Mouse (Mus musculus): ENCODE measurements around the gene Fbl. TPM values are rescaled to one million over a fixed set of nuclear protein-coding genes. Genes with fewer than 3 reads are reported as not detected.

The Fbl gene
- polyA plus RNA-seq, 1 experiment: 72.4 TPM

- Histone ChIP-seq H3K4me1 (replicated peaks; ENCODE audit: control insufficient read depth, insufficient read depth, low read length) (no peaks in the 10 kb centered on the region), H3K4me3 (ENCODE audit: control insufficient read depth, insufficient read depth, low read length) (no peak overlapping the region), H3K27ac (ENCODE audit: control insufficient read depth, insufficient read depth, low read length) (no peak overlapping the region), H3K36me3 (ENCODE audit: control insufficient read depth, insufficient read depth, low read length) (peaks cover 65% of the 10 kb centered on the region), H3K27me3 (ENCODE audit: control insufficient read depth, insufficient read depth, low read length) (no peaks in the 10 kb centered on the region)
- DNase-seq: no peak
- TF ChIP-seq CTCF (IDR thresholded peaks at IDR 0.05; ENCODE audit: borderline replicate concordance, control insufficient read depth, extremely low read depth, insufficient read depth, low read length, poor library complexity) (no peak), POLR2A (IDR thresholded peaks at IDR 0.05; ENCODE audit: control insufficient read depth, extremely low read depth, insufficient read depth, low read length, poor library complexity) (no peak)
- 98% methylated on average over 8 of the region's 8 CpGs for WGBS
These were observed 17.1 kb downstream of the Fbl start for GRCm38 (mm10) chr7:28186631-28187030.

GRCm38 (mm10) chr7:28191489-28191888, 22.0 kb downstream of the Fbl start:
- Histone ChIP-seq H3K27me3 (ENCODE audit: control insufficient read depth, insufficient read depth, low read length) (no peaks in the 10 kb centered on the region), H3K4me1 (replicated peaks; ENCODE audit: control insufficient read depth, insufficient read depth, low read length) (no peaks in the 10 kb centered on the region), H3K27ac (ENCODE audit: control insufficient read depth, insufficient read depth, low read length) (no peak overlapping the region), H3K36me3 (ENCODE audit: control insufficient read depth, insufficient read depth, low read length) (peaks cover 17% of the 10 kb centered on the region), H3K4me3 (ENCODE audit: control insufficient read depth, insufficient read depth, low read length) (no peak overlapping the region)
- TF ChIP-seq POLR2A (IDR thresholded peaks at IDR 0.05; ENCODE audit: control insufficient read depth, extremely low read depth, insufficient read depth, low read length, poor library complexity) (no peak), CTCF (IDR thresholded peaks at IDR 0.05; ENCODE audit: borderline replicate concordance, control insufficient read depth, extremely low read depth, insufficient read depth, low read length, poor library complexity) (no peak)
- WGBS: 96% methylated on average over 3 of the region's 3 CpGs
- DNase-seq: no peak

GRCm38 (mm10) chr7:28191903-28192302, 22.4 kb downstream of the Fbl start:
- Histone ChIP-seq H3K27me3 (ENCODE audit: control insufficient read depth, insufficient read depth, low read length) (no peaks in the 10 kb centered on the region), H3K4me1 (replicated peaks; ENCODE audit: control insufficient read depth, insufficient read depth, low read length) (no peaks in the 10 kb centered on the region), H3K4me3 (ENCODE audit: control insufficient read depth, insufficient read depth, low read length) (no peak overlapping the region), H3K36me3 (ENCODE audit: control insufficient read depth, insufficient read depth, low read length) (peaks cover 13% of the 10 kb centered on the region), H3K27ac (ENCODE audit: control insufficient read depth, insufficient read depth, low read length) (no peak overlapping the region)
- 96% methylated on average over 1 of the region's 1 CpGs for WGBS
- no peak for DNase-seq
- no peak for TF ChIP-seq CTCF (IDR thresholded peaks at IDR 0.05; ENCODE audit: borderline replicate concordance, control insufficient read depth, extremely low read depth, insufficient read depth, low read length, poor library complexity)
- no peak for TF ChIP-seq POLR2A (IDR thresholded peaks at IDR 0.05; ENCODE audit: control insufficient read depth, extremely low read depth, insufficient read depth, low read length, poor library complexity)

GRCm38 (mm10) chr7:28195414-28196098, 26.0 kb downstream of the Fbl start:
- no peaks in the 10 kb centered on the region for H3K36me3 ChIP-seq (ENCODE audit: control insufficient read depth, insufficient read depth, low read length)
- no peak overlapping the region for H3K4me3 ChIP-seq (ENCODE audit: control insufficient read depth, insufficient read depth, low read length)
- no peak for TF ChIP-seq CTCF (IDR thresholded peaks at IDR 0.05; ENCODE audit: borderline replicate concordance, control insufficient read depth, extremely low read depth, insufficient read depth, low read length, poor library complexity)
- TF ChIP-seq POLR2A (IDR thresholded peaks at IDR 0.05; ENCODE audit: control insufficient read depth, extremely low read depth, insufficient read depth, low read length, poor library complexity): no peak
- no peak for DNase-seq
- H3K4me1 ChIP-seq (replicated peaks; ENCODE audit: control insufficient read depth, insufficient read depth, low read length): no peaks in the 10 kb centered on the region
- no peak overlapping the region for H3K27ac ChIP-seq (ENCODE audit: control insufficient read depth, insufficient read depth, low read length)
- WGBS: 98% methylated on average over 5 of the region's 5 CpGs
- H3K27me3 ChIP-seq (ENCODE audit: control insufficient read depth, insufficient read depth, low read length): no peaks in the 10 kb centered on the region

GRCm38 (mm10) chr7:28196528-28196927, 27.0 kb downstream of the Fbl start:
- no peak for TF ChIP-seq POLR2A (IDR thresholded peaks at IDR 0.05; ENCODE audit: control insufficient read depth, extremely low read depth, insufficient read depth, low read length, poor library complexity)
- TF ChIP-seq CTCF (IDR thresholded peaks at IDR 0.05; ENCODE audit: borderline replicate concordance, control insufficient read depth, extremely low read depth, insufficient read depth, low read length, poor library complexity): no peak
- no peak overlapping the region; the same call in 1 of the 2 replicates for H3K27ac ChIP-seq (ENCODE audit: control insufficient read depth, insufficient read depth, low read length)
- no peaks in the 10 kb centered on the region for H3K36me3 ChIP-seq (ENCODE audit: control insufficient read depth, insufficient read depth, low read length)
- no peaks in the 10 kb centered on the region for H3K27me3 ChIP-seq (ENCODE audit: control insufficient read depth, insufficient read depth, low read length)
- WGBS: 90% methylated on average over 14 of the region's 14 CpGs
- no peaks in the 10 kb centered on the region for H3K4me1 ChIP-seq (replicated peaks; ENCODE audit: control insufficient read depth, insufficient read depth, low read length)
- H3K4me3 ChIP-seq (ENCODE audit: control insufficient read depth, insufficient read depth, low read length): no peak overlapping the region
- no peak for DNase-seq

GRCm38 (mm10) chr7:28199054-28199453, 29.5 kb downstream of the Fbl start:
- H3K36me3 ChIP-seq (ENCODE audit: control insufficient read depth, insufficient read depth, low read length): no peaks in the 10 kb centered on the region
- DNase-seq: no peak
- no peak overlapping the region for H3K27ac ChIP-seq (ENCODE audit: control insufficient read depth, insufficient read depth, low read length)
- no peaks in the 10 kb centered on the region for H3K27me3 ChIP-seq (ENCODE audit: control insufficient read depth, insufficient read depth, low read length)
- no peak overlapping the region for H3K4me3 ChIP-seq (ENCODE audit: control insufficient read depth, insufficient read depth, low read length)
- 80% methylated on average over 4 of the region's 4 CpGs for WGBS
- H3K4me1 ChIP-seq (replicated peaks; ENCODE audit: control insufficient read depth, insufficient read depth, low read length): no peaks in the 10 kb centered on the region
- TF ChIP-seq CTCF (IDR thresholded peaks at IDR 0.05; ENCODE audit: borderline replicate concordance, control insufficient read depth, extremely low read depth, insufficient read depth, low read length, poor library complexity) (no peak), POLR2A (IDR thresholded peaks at IDR 0.05; ENCODE audit: control insufficient read depth, extremely low read depth, insufficient read depth, low read length, poor library complexity) (no peak)

Measured in thymus, adult 2 months (tissue).